Mouse (Mus musculus) lung, postnatal 0 days (tissue): ENCODE data around the gene Inhbc. TPM values are rescaled to one million over a fixed set of nuclear protein-coding genes. Genes with fewer than 3 reads are reported as not detected.
"Not testable (repeated sequence)": the region's sequence is repeated elsewhere in the genome, so short reads cannot be mapped to it uniquely, and the experiment has no call there.

Experiments
- ATAC-seq: fragments of 200-750 bp; cut with Nextera tagmentation; 2 replicates; pipeline ENCODE4 v1.8.0; 2017; ENCODE audit warnings: moderate library complexity
- DNase-seq: peaks from one replicate; pipeline ENCODE4 v3.0.0-alpha.2; 2016; ENCODE audit warnings: low spot score
- H3K27ac ChIP-seq: fragments of 300-500 bp; sonication (generic); 2 replicates; pipeline ENCODE4 v1.5.1; 2014; ENCODE audit warnings: antibody characterized with exemption, mild to moderate bottlenecking, low read length, mixed read lengths
- H3K27me3 ChIP-seq: fragments of 300-500 bp; sonication (generic); replicated peaks from 2 replicates; pipeline ENCODE4 v1.6.1; 2014; ENCODE audit warnings: low read length, mixed read lengths; ENCODE audit not compliant: insufficient read depth
- H3K36me3 ChIP-seq: fragments of 300-500 bp; sonication (generic); 2 replicates; pipeline ENCODE4 v1.6.1; 2014; ENCODE audit warnings: low read length, mixed read lengths; ENCODE audit not compliant: insufficient read depth
- H3K4me1 ChIP-seq: fragments of 300-500 bp; sonication (generic); 2 replicates; pipeline ENCODE4 v1.6.1; 2014; ENCODE audit warnings: antibody characterized with exemption, low read depth, low read length, mixed read lengths; ENCODE audit not compliant: insufficient read depth
- H3K4me2 ChIP-seq: fragments of 300-500 bp; sonication (generic); replicated peaks from 2 replicates; pipeline ENCODE4 v1.6.1; 2014; ENCODE audit warnings: low read depth, mild to moderate bottlenecking, low read length, moderate library complexity, mixed read lengths
- H3K4me3 ChIP-seq: fragments of 300-500 bp; sonication (generic); 2 replicates; pipeline ENCODE4 v1.5.1; 2014; ENCODE audit warnings: low read depth, low read length
- H3K9ac ChIP-seq: fragments of 300-500 bp; sonication (generic); replicated peaks from 2 replicates; pipeline ENCODE4 v1.6.1; 2014; ENCODE audit warnings: low read depth, mild to moderate bottlenecking
- H3K9me3 ChIP-seq: fragments of 300-500 bp; sonication (generic); 2 replicates; pipeline ENCODE4 v1.6.1; 2016; ENCODE audit warnings: low read length, mixed read lengths
- CTCF ChIP-seq: IDR thresholded peaks from 2 replicates; pipeline ENCODE4 v1.5.1; 2016; ENCODE audit warnings: antibody characterized with exemption, mild to moderate bottlenecking
- EP300 ChIP-seq: IDR thresholded peaks from 2 replicates; pipeline ENCODE4 v1.6.1; 2016; ENCODE audit warnings: antibody characterized with exemption, mild to moderate bottlenecking, control low read depth
- WGBS: fragments of 180-500 bp; shearing (Covaris S2); extraction: QIAGEN DNeasy Blood & Tissue Kit; methylation state at CpG from one replicate; pipeline ENCODE4 v1.1.7; 2014; 5-methylcytosine and 5-hydroxymethylcytosine counted together
- polyA plus RNA-seq: library from polyadenylated mRNA; unstranded; fragments of >200 nt; fragmentation: Nextera tagmentation; extraction: Ambion mirVana; gene quantifications from 2 replicates; pipeline ENCODE4 v1.2.1, GENCODE M21; 2015

Gene Inhbc
- polyA plus RNA-seq, 1 experiment from 2014 or later, result not detected

GRCm38 (mm10) chr10:127312356-127312676 lies 57.9 kb downstream of the Inhbc start:
- DNase-seq (peak; percentile 91), ATAC-seq (peak; percentile 66)
- Histone ChIP-seq H3K4me3 (peak overlapping the region; percentile 80), H3K9ac (peak overlapping the region; percentile 77; the same call in 1 of the 2 replicates), H3K9me3 (no peaks in the 10 kb centered on the region), H3K4me2 (peak overlapping the region; percentile 78), H3K4me1 (0 out of 2 replicates have a peak, but pooled peaks cover 3% of the 10 kb centered on the region), H3K36me3 (peaks cover 9% of the 10 kb centered on the region; the same call in 1 of the 2 replicates), H3K27ac (peak overlapping the region; percentile 75), H3K27me3 (no peaks in the 10 kb centered on the region)
- WGBS, result 2% methylated on average over 4 of the region's 4 CpGs
- peak; percentile 44; the same call in 1 of the 2 replicates for TF ChIP-seq EP300
- TF ChIP-seq CTCF, result peak; percentile 92

- peak within 1 kb of the TSS; percentile 77 for H3K9ac ChIP-seq
- ATAC-seq, result peak; percentile 98
- peak; percentile 99 for DNase-seq
- H3K27ac ChIP-seq, result peak within 1 kb of the TSS; percentile 75
- 0 out of 2 replicates have a peak, but pooled peaks cover 3% of the 10 kb centered on the region for H3K4me1 ChIP-seq
- 0 out of 2 replicates have a peak, but pooled peaks have one; percentile 2 for TF ChIP-seq EP300
- no peak for TF ChIP-seq CTCF
- peaks cover 10% of the 10 kb centered on the region; the same call in 1 of the 2 replicates for H3K36me3 ChIP-seq
- no peaks in the 10 kb centered on the region for H3K9me3 ChIP-seq
- 1% methylated on average over 65 of the region's 65 CpGs for WGBS
- H3K4me3 ChIP-seq, result peak within 1 kb of the TSS; percentile 80
- peak within 1 kb of the TSS; percentile 78 for H3K4me2 ChIP-seq
- H3K27me3 ChIP-seq, result no peaks in the 10 kb centered on the region
Measured at GRCm38 (mm10) chr10:127311476-127312355, 58.5 kb downstream of the Inhbc start, which contains the start of gene Mars. Gene Mars, minus strand, starts transcription at chr10:127311786.

- Histone ChIP-seq H3K9ac (peak overlapping the region; percentile 77), H3K4me1 (0 out of 2 replicates have a peak, but pooled peaks cover 3% of the 10 kb centered on the region), H3K36me3 (peaks cover 13% of the 10 kb centered on the region; the same call in 1 of the 2 replicates), H3K4me2 (peak overlapping the region; percentile 78), H3K4me3 (peak overlapping the region; percentile 80), H3K27me3 (no peaks in the 10 kb centered on the region), H3K27ac (peak overlapping the region; percentile 75), H3K9me3 (no peaks in the 10 kb centered on the region)
- 30% methylated on average over 23 of the region's 23 CpGs for WGBS
- ATAC-seq (peak; percentile 67), DNase-seq (peak; percentile 89)
- no peak for TF ChIP-seq EP300
- TF ChIP-seq CTCF, result no peak
Measured at GRCm38 (mm10) chr10:127310523-127311475, 59.4 kb downstream of the Inhbc start.

- H3K4me3 ChIP-seq, H3K9ac ChIP-seq, DNase-seq, H3K4me2 ChIP-seq, H3K27ac ChIP-seq, H3K4me1 ChIP-seq, H3K27me3 ChIP-seq, H3K9me3 ChIP-seq, ATAC-seq: not testable (repeated sequence)
- 82% methylated on average over 3 of the region's 3 CpGs for WGBS
- peaks cover 22% of the 10 kb centered on the region; the same call in 1 of the 2 replicates for H3K36me3 ChIP-seq
Measured at GRCm38 (mm10) chr10:127309167-127309566, 61.1 kb downstream of the Inhbc start.

Other genes with a start within 250 kb of the Inhbc start
- gene Os9, start 249.3 kb downstream of the Inhbc start, polyA plus RNA-seq, result 112 and 113 TPM in 2 replicates
- 9.1 and 9.6 TPM in 2 replicates for gene B4galnt1, start 205.2 kb downstream of the Inhbc start, polyA plus RNA-seq
- gene Slc26a10, start 189.8 kb downstream of the Inhbc start, polyA plus RNA-seq, result 1.0 and 1.1 TPM in 2 replicates
- 27.9 and 37.1 TPM in 2 replicates for gene Arhgef25, start 180.3 kb downstream of the Inhbc start, polyA plus RNA-seq
- 47.5 and 47.8 TPM in 2 replicates for gene Dtx3, start 174.7 kb downstream of the Inhbc start, polyA plus RNA-seq
- gene Pip4k2c, start 158.8 kb downstream of the Inhbc start, polyA plus RNA-seq, result 31.0 and 35.1 TPM in 2 replicates
- 0.12 and 0.25 TPM in 2 replicates for gene Kif5a, start 107.1 kb downstream of the Inhbc start, polyA plus RNA-seq
- gene Dctn2, start 104.1 kb downstream of the Inhbc start, polyA plus RNA-seq, result 198 and 204 TPM in 2 replicates
- 13.5 and 14.2 TPM in 2 replicates for gene Mbd6, start 81.4 kb downstream of the Inhbc start, polyA plus RNA-seq
- gene Mars, start 58.6 kb downstream of the Inhbc start, polyA plus RNA-seq, result 61.1 and 63.1 TPM in 2 replicates
- 8.5 TPM in 2 replicates for gene Arhgap9, start 48.5 kb downstream of the Inhbc start, polyA plus RNA-seq
- gene Gli1, start 28.5 kb downstream of the Inhbc start, polyA plus RNA-seq, result 4.2 and 5.2 TPM in 2 replicates
- not detected in 2 replicates for gene Inhbe, start 16.0 kb downstream of the Inhbc start, polyA plus RNA-seq
- gene R3hdm2, start 9.9 kb upstream of the Inhbc start, polyA plus RNA-seq, result 21.1 and 23.9 TPM in 2 replicates
- gene Stac3, start 131.3 kb upstream of the Inhbc start, polyA plus RNA-seq, result 0.23 and 0.53 TPM in 2 replicates
- gene Ndufa4l2, start 144.5 kb upstream of the Inhbc start, polyA plus RNA-seq, result 132 and 149 TPM in 2 replicates
- 27.1 and 31.0 TPM in 2 replicates for gene Shmt2, start 152.0 kb upstream of the Inhbc start, polyA plus RNA-seq
- 0.44 and 0.60 TPM in 2 replicates for gene Nxph4, start 164.1 kb upstream of the Inhbc start, polyA plus RNA-seq